Mouse (Mus musculus) lung, postnatal 36 days (tissue): ENCODE measurements around the gene Slco1c1.
"Not testable (repeated sequence)": the region's sequence is repeated elsewhere in the genome, so short reads cannot be mapped to it uniquely, and the experiment has no call there.

Experiments
- DNase-seq: peaks from one replicate; pipeline ENCODE4 v3.0.0; 2022; ENCODE audit warnings: mixed read lengths

Slco1c1 gene

DNA sequence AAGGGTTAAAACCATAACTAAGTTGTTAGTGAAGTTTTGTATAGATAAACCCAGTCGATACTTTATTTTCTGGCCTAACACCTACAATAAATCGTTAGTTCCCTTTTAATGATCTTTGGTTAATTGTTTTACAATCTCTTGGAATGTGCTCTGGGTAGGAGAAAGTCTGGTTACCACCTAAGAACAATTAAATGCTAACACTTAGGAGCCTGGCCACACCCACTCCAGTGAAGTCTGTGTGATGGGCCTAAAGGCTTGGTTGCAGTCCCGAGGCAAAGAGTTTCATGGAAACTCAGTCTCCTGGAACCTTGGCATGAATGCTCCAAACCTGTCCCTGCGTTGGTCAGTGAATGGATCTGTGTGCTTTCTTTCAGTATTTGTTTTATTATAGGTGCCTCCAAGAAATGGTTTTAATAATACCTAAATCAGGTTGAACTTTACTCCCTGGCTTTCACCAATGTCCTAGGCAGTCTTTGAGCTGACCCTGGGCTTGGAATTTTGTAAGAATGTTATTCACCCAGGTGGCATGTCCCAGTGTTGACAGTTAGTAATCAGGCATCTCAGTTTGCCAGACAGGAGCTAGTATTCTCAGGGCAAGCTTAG is 66.5 kb downstream of the Slco1c1 start:
- DNase-seq = not testable (repeated sequence)

DNA sequence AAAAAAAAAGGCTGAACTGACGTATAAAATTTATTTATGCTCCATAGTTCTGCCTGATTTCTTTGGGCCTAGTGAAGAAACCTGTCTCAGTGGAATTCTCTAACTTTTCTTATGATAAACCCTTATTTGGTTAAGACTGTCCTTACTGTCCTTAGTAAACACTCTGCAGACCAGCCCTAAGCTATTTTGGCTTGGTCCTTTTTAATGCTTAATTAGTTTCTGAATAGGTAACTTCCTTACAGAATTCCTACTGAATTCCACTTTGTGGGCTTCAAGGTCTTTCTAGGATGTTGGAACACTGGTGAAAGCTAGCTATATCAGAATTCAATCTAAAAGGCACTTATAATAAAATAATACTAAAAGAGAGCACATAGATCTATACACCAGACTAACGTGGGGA is 71.9 kb downstream of the Slco1c1 start:
- DNase-seq = no peak

DNA sequence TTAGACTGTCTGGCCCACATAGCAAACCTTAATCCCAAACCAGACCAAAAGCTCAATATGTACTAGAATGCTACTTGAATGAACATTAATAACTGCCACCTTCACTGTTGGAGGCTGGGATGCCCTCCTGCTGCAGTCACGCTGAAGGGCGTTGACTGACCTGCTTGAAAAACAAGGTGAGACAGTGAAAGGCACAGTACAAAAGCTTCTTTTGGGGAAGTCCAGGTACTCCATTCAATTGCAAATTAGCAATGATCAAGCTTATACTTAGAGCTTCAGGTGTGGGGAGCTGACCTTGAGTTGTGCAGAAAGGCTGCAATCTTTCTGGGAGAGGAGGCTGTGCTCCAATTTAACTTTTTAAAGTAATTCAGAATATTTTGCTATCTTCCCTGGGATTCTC is 72.9 kb downstream of the Slco1c1 start:
- no peak for DNase-seq

DNA sequence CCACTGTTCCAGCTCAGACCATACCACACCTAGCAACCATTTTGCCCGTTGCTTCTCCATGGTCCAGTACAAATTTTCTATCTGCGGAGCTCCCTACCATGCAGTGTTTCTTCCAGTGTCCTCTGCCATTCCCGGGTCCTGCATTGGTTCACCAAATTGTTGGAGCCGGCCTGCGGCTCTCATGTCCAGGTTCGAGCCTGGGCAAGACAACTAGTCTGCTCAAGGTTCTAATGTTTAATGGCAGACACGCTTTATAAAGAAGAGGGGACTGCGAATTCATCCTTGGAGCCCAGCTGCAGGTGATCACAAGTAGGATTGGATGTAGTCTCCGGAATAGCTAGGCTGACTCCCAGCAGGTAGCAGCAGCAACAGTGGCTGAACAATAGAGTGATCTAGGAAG is 76.8 kb downstream of the Slco1c1 start:
- DNase-seq = no peak

DNA sequence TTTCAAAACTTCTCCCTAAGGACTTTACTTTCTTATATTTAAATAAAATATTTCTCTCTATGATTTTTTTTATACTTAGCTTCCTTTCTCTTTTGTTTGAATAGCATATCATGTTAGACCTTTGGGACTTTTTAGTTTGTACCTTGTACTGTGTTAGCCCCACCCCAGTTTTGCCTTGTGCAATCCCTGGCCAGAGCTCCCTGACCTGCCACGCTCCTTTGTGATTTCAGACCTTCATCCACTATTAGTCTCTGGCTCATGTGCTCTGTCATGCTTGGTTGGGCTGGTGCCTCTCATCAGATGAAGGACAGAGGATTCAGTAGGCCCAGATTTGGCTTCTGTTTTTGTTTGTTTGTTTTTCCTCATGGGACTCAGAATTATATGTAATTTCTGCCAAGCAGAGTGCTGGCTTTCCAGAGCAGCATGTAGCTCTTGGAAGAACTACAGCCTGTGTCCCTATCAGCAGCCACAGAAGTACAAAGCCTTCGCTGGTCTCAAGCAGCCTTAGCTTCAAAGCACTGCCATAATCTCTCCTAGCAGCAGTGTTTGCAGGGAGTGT is 86.6 kb downstream of the Slco1c1 start:
- no peak for DNase-seq

DNA sequence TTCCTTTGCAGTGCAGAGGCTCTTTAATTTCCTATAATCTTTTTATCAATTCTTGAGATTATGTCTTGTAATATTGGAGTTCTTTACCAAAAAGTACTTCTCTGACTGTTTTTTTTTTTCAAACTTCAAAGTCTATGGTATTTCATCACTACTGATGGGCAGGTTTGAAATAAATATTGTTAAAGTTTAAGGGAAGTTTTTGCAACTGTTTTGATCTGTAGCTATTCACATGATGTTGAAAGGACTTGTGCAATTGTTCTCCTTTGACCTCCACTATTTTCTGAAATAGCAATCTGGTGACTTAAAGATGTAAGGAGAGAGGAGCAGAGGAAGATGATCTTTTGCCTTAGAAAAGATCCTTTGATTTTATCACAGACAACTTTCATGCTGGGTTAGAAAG is 89.8 kb downstream of the Slco1c1 start:
- DNase-seq = no peak

DNA sequence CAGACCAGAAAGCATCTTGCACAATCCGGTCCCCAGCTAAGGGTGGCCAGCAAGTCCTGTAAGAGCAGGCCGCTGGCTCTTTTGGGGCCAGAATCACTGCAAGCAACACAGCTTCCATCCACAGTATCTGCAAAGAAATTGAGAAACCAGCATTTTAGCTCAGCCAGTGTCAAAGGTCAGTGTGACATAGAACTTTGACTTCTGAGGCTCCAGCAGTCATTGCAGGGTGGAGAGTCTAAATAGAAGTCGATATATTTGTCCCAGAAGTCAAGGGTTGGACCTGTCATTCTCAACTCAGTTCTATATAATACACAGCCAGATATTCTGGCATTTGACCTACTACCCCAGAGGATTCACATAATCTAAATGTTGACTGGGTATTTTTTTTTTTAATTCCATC is 91.2 kb downstream of the Slco1c1 start:
- DNase-seq = no peak
